ENCODE assay signal across 9 mouse cellular contexts in the genomic region with DNA sequence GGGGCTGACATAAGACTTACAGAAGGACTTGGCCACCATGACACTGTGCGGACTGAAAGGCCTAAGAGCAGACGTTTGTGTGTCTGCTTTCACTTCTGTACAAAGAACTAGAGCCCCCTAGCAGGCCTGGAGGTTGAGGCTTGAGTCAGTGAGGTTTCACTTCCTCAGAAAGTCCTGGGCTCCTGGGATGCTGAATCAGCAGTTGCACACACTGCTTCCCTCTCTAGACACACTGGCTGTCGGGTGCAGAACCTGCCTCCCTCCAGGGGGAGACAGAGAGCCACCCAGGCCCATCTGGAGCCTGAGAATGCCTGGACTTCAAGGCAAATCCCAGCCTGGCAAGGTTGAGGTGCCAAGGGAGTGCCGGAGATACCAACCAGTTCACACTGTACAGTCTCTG. TPM values are rescaled to one million over a fixed set of nuclear protein-coding genes. Genes with fewer than 3 reads are reported as not detected.
DNase-seq lines count a peak whose midpoint lies in the region; ATAC-seq and TF ChIP-seq lines count a peak whose summit lies in the region.
"Had no signal": no experiment of that assay in that cellular context is flagged by ENCODE, and none has a peak within 500 bp of the region (broad histone marks: within the 10 kb centered on the region; RNA-seq: fewer than 3 reads in every experiment).

No protein-coding gene starts in this region.

- no peaks in the 10 kb centered on the region for H3K36me3 ChIP-seq in C2C12 (ENCODE audit: control insufficient read depth, insufficient read depth)
- no peaks in the 10 kb centered on the region for H3K36me3 ChIP-seq in heart, embryonic 13.5 days
- H3K36me3 ChIP-seq in lung, embryonic 16.5 days (ENCODE audit: control insufficient read depth, insufficient read depth, low read length): no peaks in the 10 kb centered on the region
- H3K36me3 ChIP-seq: hindbrain, embryonic 15.5 days had no signal

- TF ChIP-seq CTCF in C2C12 (IDR thresholded peaks at IDR 0.05; ENCODE audit: control insufficient read depth, insufficient read depth, insufficient read length): peak; percentile 64

- peak overlapping the region; percentile 54 for H3K9ac ChIP-seq in heart, embryonic 13.5 days
- no peak overlapping the region for H3K9ac ChIP-seq in lung, embryonic 16.5 days (ENCODE audit: low read length)
- H3K9ac ChIP-seq: hindbrain, embryonic 15.5 days had no signal

- peak overlapping the region; percentile 84 for H3K27ac ChIP-seq in heart, embryonic 13.5 days (replicated peaks)
- H3K27ac ChIP-seq in lung, embryonic 16.5 days (ENCODE audit: low read length): no peak overlapping the region
- H3K27ac ChIP-seq: hindbrain, embryonic 15.5 days had no signal

- no peak overlapping the region for H3K4me2 ChIP-seq in heart, embryonic 13.5 days
- no peak overlapping the region for H3K4me2 ChIP-seq in lung, embryonic 16.5 days (ENCODE audit: low read depth, low read length)
- H3K4me2 ChIP-seq: hindbrain, embryonic 15.5 days had no signal

- DNase-seq in T-cell, adult 2 months (ENCODE audit: low spot score): peak; percentile 20
- DNase-seq in layer of hippocampus, adult 18-20 months (ENCODE audit: low spot score in 2 of 2): peak; percentile 71 to 89
- peak; percentile 73 for DNase-seq in right cerebral cortex, postnatal 25 days
- peak; percentile 81 for DNase-seq in urinary bladder, postnatal 14 days (ENCODE audit: low spot score)

- H3K79me2 ChIP-seq in C2C12 (ENCODE audit: control insufficient read depth, insufficient read depth): no peaks in the 10 kb centered on the region

- 53% methylated on average over 4 of the region's 4 CpGs for WGBS in heart, embryonic 13.5 days
- WGBS in lung, embryonic 16.5 days: 60% methylated on average over 4 of the region's 4 CpGs

- no peaks in the 10 kb centered on the region for H3K79me3 ChIP-seq in C2C12 (ENCODE audit: low read depth)

- H3K4me3 ChIP-seq in C2C12 (ENCODE audit: insufficient read depth, poor library complexity, severe bottlenecking): no peak overlapping the region
- H3K4me3 ChIP-seq in heart, embryonic 13.5 days: no peak overlapping the region
- no peak overlapping the region for H3K4me3 ChIP-seq in lung, embryonic 16.5 days (ENCODE audit: low read length)
- H3K4me3 ChIP-seq: hindbrain, embryonic 15.5 days had no signal

- no peak overlapping the region for H3ac ChIP-seq in C2C12 (ENCODE audit: control insufficient read depth, insufficient read length, low read depth)

- ATAC-seq in common myeloid progenitor, adult 5-6 weeks (replicated peaks; ENCODE audit: low read depth, poor library complexity, severe bottlenecking): peak; percentile 89
- ATAC-seq in heart, embryonic 13.5 days (ENCODE audit: extremely low read depth, insufficient number of reproducible peaks, low FRiP score, low TSS enrichment): no peak
- 0 out of 2 replicates have a peak, but pooled peaks have one; percentile 15 for ATAC-seq in lung, embryonic 16.5 days (ENCODE audit: low read depth)

- no peaks in the 10 kb centered on the region for H3K9me3 ChIP-seq in heart, embryonic 13.5 days
- no peaks in the 10 kb centered on the region for H3K9me3 ChIP-seq in lung, embryonic 16.5 days (ENCODE audit: control insufficient read depth, low read length)
- H3K9me3 ChIP-seq: hindbrain, embryonic 15.5 days had no signal

- peaks cover 7% of the 10 kb centered on the region for H3K27me3 ChIP-seq in C2C12 (ENCODE audit: control insufficient read depth, insufficient read depth, insufficient read length)
- peaks cover 15% of the 10 kb centered on the region; the same call in 1 of the 2 replicates for H3K27me3 ChIP-seq in heart, embryonic 13.5 days (replicated peaks)
- no peaks in the 10 kb centered on the region for H3K27me3 ChIP-seq in lung, embryonic 16.5 days (ENCODE audit: control insufficient read depth, insufficient read depth, low read depth, low read length)
- H3K27me3 ChIP-seq: hindbrain, embryonic 15.5 days had no signal

- H3K4me1 ChIP-seq in heart, embryonic 13.5 days: peaks cover 41% of the 10 kb centered on the region
- peaks cover 2% of the 10 kb centered on the region; the same call in 1 of the 2 replicates for H3K4me1 ChIP-seq in lung, embryonic 16.5 days (replicated peaks; ENCODE audit: control insufficient read depth, insufficient read depth, low read length)

TF ChIP-seq in C2C12, 6 proteins besides CTCF, POLR2A, EP300 and RAD21:
- TF ChIP-seq MYOD1 (IDR thresholded peaks at IDR 0.05; ENCODE audit: control insufficient read depth, insufficient read length, low read depth) (no peak), FOSL1 (IDR thresholded peaks at IDR 0.05; ENCODE audit: insufficient read depth, low read length, poor library complexity, severe bottlenecking) (no peak), MAX (IDR thresholded peaks at IDR 0.05) (no peak), CEBPB (IDR thresholded peaks at IDR 0.05; ENCODE audit: low read depth) (no peak), USF1 (IDR thresholded peaks at IDR 0.05; ENCODE audit: low read depth) (no peak), MYOG (IDR thresholded peaks at IDR 0.05; ENCODE audit: control insufficient read depth, extremely low read depth, insufficient read length) (no peak)
TF ChIP-seq in C2C12: peak in this region for 0.

RNA-seq across cellular contexts. Expression of a gene that starts 3.1 kb away (rescaled TPM):
- polyA plus RNA-seq in C2C12 (2012; fragmentation: generic; extraction: Trizol): 1.4 TPM
- total RNA-seq in common myeloid progenitor, adult 5-6 weeks (2017): not detected in 2 replicates
- polyA plus RNA-seq in heart, embryonic 13.5 days (2015; fragmentation: Nextera tagmentation; extraction: Ambion mirVana): 0.67 and 2.1 TPM in 2 replicates
- not detected for total RNA-seq in layer of hippocampus, adult 18-20 months (2021)
- polyA plus RNA-seq in lung, embryonic 16.5 days (2015; fragmentation: Nextera tagmentation; extraction: Ambion mirVana): 1.3 and 2.5 TPM in 2 replicates

RNA-seq across cellular contexts. Expression of a gene that starts 14.4 kb away (rescaled TPM):
- polyA plus RNA-seq in C2C12 (2012; fragmentation: generic; extraction: Trizol): 0.08 TPM
- total RNA-seq in common myeloid progenitor, adult 5-6 weeks (2017): 3.1 and 8.3 TPM in 2 replicates
- polyA plus RNA-seq in heart, embryonic 13.5 days (2015; fragmentation: Nextera tagmentation; extraction: Ambion mirVana): 0.66 and 1.5 TPM in 2 replicates
- 10 to 100 TPM; 17.2 to 22.4 TPM for total RNA-seq in layer of hippocampus, adult 18-20 months (2021)
- 1.2 and 2.0 TPM in 2 replicates for polyA plus RNA-seq in lung, embryonic 16.5 days (2015; fragmentation: Nextera tagmentation; extraction: Ambion mirVana)

RNA-seq across cellular contexts. Expression of a gene that starts 38.8 kb away (rescaled TPM):
- polyA plus RNA-seq in C2C12 (2012; fragmentation: generic; extraction: Trizol): 0.05 TPM
- not detected in 2 replicates for total RNA-seq in common myeloid progenitor, adult 5-6 weeks (2017)
- polyA plus RNA-seq in heart, embryonic 13.5 days (2015; fragmentation: Nextera tagmentation; extraction: Ambion mirVana): 8.3 and 9.0 TPM in 2 replicates
- total RNA-seq in layer of hippocampus, adult 18-20 months (2021): 100 to 1,000 TPM; 212 to 220 TPM
- 8.4 and 9.0 TPM in 2 replicates for polyA plus RNA-seq in lung, embryonic 16.5 days (2015; fragmentation: Nextera tagmentation; extraction: Ambion mirVana)

Comparison
In these comparisons a context has a peak if more than half of its experiments do, and no peak if none do; other contexts are left out.
1. DNase-seq: peak in every context shown above with its lines; median percentile 81 in urinary bladder, postnatal 14 days; 80 in layer of hippocampus, adult 18-20 months; 73 in right cerebral cortex, postnatal 25 days; 20 in T-cell, adult 2 months.